12 mouse cellular contexts compared by ENCODE assay signal in the genomic region with DNA sequence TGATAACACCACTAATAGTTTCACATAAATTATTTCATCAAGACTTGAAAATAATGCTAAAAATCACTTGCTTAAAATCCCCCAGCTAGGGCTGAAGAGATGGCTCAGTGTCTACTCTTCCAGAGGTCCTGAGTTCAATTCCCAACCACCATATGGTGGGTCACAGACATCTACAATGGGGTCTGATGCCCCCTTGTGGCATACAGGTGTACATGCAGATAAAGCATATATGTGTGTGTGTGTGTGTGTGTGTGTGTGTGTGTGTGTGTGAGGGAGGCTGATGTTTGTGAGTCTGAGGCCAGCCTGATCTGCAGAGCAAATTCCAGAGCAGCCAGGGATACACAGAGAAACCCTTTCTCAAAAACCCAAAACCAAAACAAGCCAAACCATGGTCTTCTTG. TPM values are rescaled to one million over a fixed set of nuclear protein-coding genes. Genes with fewer than 3 reads are reported as not detected.
A peak's percentile ranks its signal among the peaks of the same experiment; 100 is the strongest.
DNase-seq lines count a peak whose midpoint lies in the region; ATAC-seq and TF ChIP-seq lines count a peak whose summit lies in the region.
"Had no signal": no experiment of that assay in that cellular context is flagged by ENCODE, and none has a peak within 500 bp of the region (broad histone marks: within the 10 kb centered on the region; RNA-seq: fewer than 3 reads in every experiment).

No protein-coding gene starts in this region.

- CTCF ChIA-PET in Patski (lab: Charles Lee) = interaction anchor here (1.1 to 1.6 kb wide), 8 partner anchors 9 to 299 kb away, joined by 3 to 5 read pairs (median 3); no protein-coding TSS in a partner anchor

- in situ Hi-C loops in Patski (cut with MboI; ENCODE audit: low pct_unique_long_range_greater_than_20kb) = loop anchor here (25.0 kb wide), 2 partner anchors 280 to 405 kb away; no protein-coding TSS in a partner anchor

- POLR2A ChIA-PET in Patski (lab: Charles Lee) = interaction anchor here (0.7 kb wide), 1 partner anchor 730 kb away, joined by 6 read pairs; no protein-coding TSS in a partner anchor

- peak; percentile 33 for DNase-seq in kidney, adult 2 months
- peak; percentile 54 to 58 for DNase-seq in B cell, adult 2 months
- DNase-seq in Patski (ENCODE audit: low read depth, low spot score) = no peak
- peak; percentile 9 for DNase-seq in lung, postnatal 14 days
- DNase-seq in retina, postnatal 1 day = no peak
- DNase-seq in neural tube, embryonic 10.5 days (ENCODE audit: extremely low spot score, low spot score) = no peak
- DNase-seq: adrenal gland, postnatal 25 days; heart, postnatal 4 days; midbrain, embryonic 14.5 days had no signal

- no peaks in the 10 kb centered on the region for H3K36me3 ChIP-seq in kidney, adult 2 months (ENCODE audit: control insufficient read depth, insufficient read depth, low read length)
- no peaks in the 10 kb centered on the region for H3K36me3 ChIP-seq in kidney, embryonic 14.5 days (ENCODE audit: control insufficient read depth, insufficient read depth, low read length)
- H3K36me3 ChIP-seq: embryonic facial prominence, embryonic 13.5 days had no signal

- H3K27me3 ChIP-seq in kidney, adult 2 months (replicated peaks; ENCODE audit: control insufficient read depth, insufficient read depth, low read length) = no peaks in the 10 kb centered on the region
- H3K27me3 ChIP-seq in kidney, embryonic 14.5 days (ENCODE audit: control insufficient read depth, insufficient read depth, low read length) = no peaks in the 10 kb centered on the region
- H3K27me3 ChIP-seq in Patski = no peaks in the 10 kb centered on the region
- H3K27me3 ChIP-seq: embryonic facial prominence, embryonic 13.5 days had no signal

- H3K27ac ChIP-seq in kidney, adult 2 months (ENCODE audit: insufficient read depth, low read depth, low read length) = no peak overlapping the region
- H3K27ac ChIP-seq in kidney, embryonic 14.5 days (ENCODE audit: low read depth, low read length) = no peak overlapping the region
- H3K27ac ChIP-seq: embryonic facial prominence, embryonic 13.5 days had no signal

- no peaks in the 10 kb centered on the region for H3K4me1 ChIP-seq in kidney, adult 2 months (ENCODE audit: control insufficient read depth, insufficient read depth, low read length)
- no peaks in the 10 kb centered on the region for H3K4me1 ChIP-seq in kidney, embryonic 14.5 days (ENCODE audit: control insufficient read depth, insufficient read depth, low read length)
- H3K4me1 ChIP-seq: embryonic facial prominence, embryonic 13.5 days had no signal

- no peaks in the 10 kb centered on the region for H3K9me3 ChIP-seq in kidney, embryonic 14.5 days (ENCODE audit: control insufficient read depth, low read length)
- H3K9me3 ChIP-seq: embryonic facial prominence, embryonic 13.5 days had no signal

- TF ChIP-seq POLR2A in kidney, adult 2 months (IDR thresholded peaks at IDR 0.05; ENCODE audit: low read depth, low read length) = no peak

- peak; percentile 59 for TF ChIP-seq CTCF in kidney, adult 2 months (conservative IDR thresholded peaks at IDR 0.05; ENCODE audit: insufficient read depth, insufficient read length, low read depth, low read length)
- TF ChIP-seq CTCF in Patski (IDR thresholded peaks at IDR 0.05) = peak; percentile 67

- no peak overlapping the region for H3K9ac ChIP-seq in kidney, embryonic 14.5 days (ENCODE audit: low read depth, low read length)
- H3K9ac ChIP-seq: embryonic facial prominence, embryonic 13.5 days had no signal

- no peak for ATAC-seq in kidney, embryonic 14.5 days (ENCODE audit: low FRiP score, low TSS enrichment)
- no peak for ATAC-seq in Patski
- ATAC-seq in activated CD4-positive, CD25-positive, alpha-beta regulatory T cell, adult 4 months = no peak

- H3K4me2 ChIP-seq in kidney, embryonic 14.5 days (replicated peaks; ENCODE audit: low read depth, low read length) = no peak overlapping the region
- H3K4me2 ChIP-seq: embryonic facial prominence, embryonic 13.5 days had no signal

- no peak overlapping the region for H3K4me3 ChIP-seq in kidney, adult 2 months (ENCODE audit: insufficient read depth, low read depth, low read length)
- H3K4me3 ChIP-seq in kidney, embryonic 14.5 days (ENCODE audit: low read length) = no peak overlapping the region
- H3K4me3 ChIP-seq: embryonic facial prominence, embryonic 13.5 days had no signal

RNA-seq across cellular contexts. Expression of a gene that starts 17.8 kb away (rescaled TPM):
- 0.36 and 0.42 TPM in 2 replicates for polyA plus RNA-seq in kidney, adult 2 months (2012; rRNA removed)
- 0.67 and 0.81 TPM in 2 replicates for polyA plus RNA-seq in kidney, embryonic 14.5 days (2014; fragmentation: Nextera tagmentation; extraction: Ambion mirVana)
- 1.3 TPM for polyA plus RNA-seq in Patski (2021)
- polyA plus RNA-seq in activated CD4-positive, CD25-positive, alpha-beta regulatory T cell, adult 4 months (2017; shearing (Covaris generic)) = under 1 TPM; 0.17 to 0.65 TPM

Comparison
In these comparisons a context has a peak if more than half of its experiments do, and no peak if none do; other contexts are left out.
1. DNase-seq: peak in kidney, adult 2 months (single experiment), B cell, adult 2 months (2 of 2) and lung, postnatal 14 days (single experiment); none in Patski (single experiment), retina, postnatal 1 day (single experiment) and neural tube, embryonic 10.5 days (single experiment).